Mouse (Mus musculus): ENCODE data around the gene Ccnk. TPM values are rescaled to one million over a fixed set of nuclear protein-coding genes. Genes with fewer than 3 reads are reported as not detected.

Gene Ccnk
- polyA plus RNA-seq, 1 experiment from 2014 or later, result 5.4 TPM

GRCm38 (mm10) chr12:108230077-108230476 is 50.7 kb downstream of the Ccnk start:
- no peaks in the 10 kb centered on the region for H3K27me3 ChIP-seq
- H3K36me3 ChIP-seq (replicated peaks), result no peaks in the 10 kb centered on the region
- no peak overlapping the region for H3K4me3 ChIP-seq (replicated peaks)
- no peak for ATAC-seq (ENCODE audit: low FRiP score)
- no peak overlapping the region for H3K4me2 ChIP-seq
- WGBS, result 83% methylated on average over 12 of the region's 12 CpGs
- no peak overlapping the region for H3K9ac ChIP-seq
- 0 out of 2 replicates have a peak, but pooled peaks cover 6% of the 10 kb centered on the region for H3K9me3 ChIP-seq
- H3K4me1 ChIP-seq, result peaks cover 66% of the 10 kb centered on the region
- H3K27ac ChIP-seq, result no peak overlapping the region

- H3K4me2 ChIP-seq, result no peak overlapping the region
- no peaks in the 10 kb centered on the region for H3K36me3 ChIP-seq (replicated peaks)
- peak overlapping the region; percentile 53; the same call in 1 of the 2 replicates for H3K27ac ChIP-seq
- ATAC-seq (ENCODE audit: low FRiP score), result no peak
- H3K9ac ChIP-seq, result no peak overlapping the region
- H3K9me3 ChIP-seq, result 0 out of 2 replicates have a peak, but pooled peaks cover 6% of the 10 kb centered on the region
- peaks cover 66% of the 10 kb centered on the region for H3K4me1 ChIP-seq
- no peaks in the 10 kb centered on the region for H3K27me3 ChIP-seq
- H3K4me3 ChIP-seq (replicated peaks), result no peak overlapping the region
- 63% methylated on average over 17 of the region's 18 CpGs for WGBS
These were observed 51.7 kb downstream of the Ccnk start for GRCm38 (mm10) chr12:108230821-108231794.

- WGBS, result 43% methylated on average over 9 of the region's 9 CpGs
- Histone ChIP-seq H3K4me1 (peaks cover 64% of the 10 kb centered on the region), H3K27ac (peak overlapping the region; percentile 53; the same call in 1 of the 2 replicates), H3K4me2 (no peak overlapping the region), H3K27me3 (no peaks in the 10 kb centered on the region), H3K9ac (no peak overlapping the region), H3K9me3 (0 out of 2 replicates have a peak, but pooled peaks cover 6% of the 10 kb centered on the region), H3K4me3 (replicated peaks) (no peak overlapping the region), H3K36me3 (replicated peaks) (no peaks in the 10 kb centered on the region)
- ATAC-seq (ENCODE audit: low FRiP score), result no peak
These were observed 52.5 kb downstream of the Ccnk start for GRCm38 (mm10) chr12:108231901-108232300.

GRCm38 (mm10) chr12:108233736-108234135 is 54.4 kb downstream of the Ccnk start:
- H3K27ac ChIP-seq, result no peak overlapping the region

GRCm38 (mm10) chr12:108234832-108235602 is 55.6 kb downstream of the Ccnk start:
- no peak overlapping the region for H3K4me2 ChIP-seq
- 85% methylated on average over 14 of the region's 14 CpGs for WGBS
- no peak for ATAC-seq (ENCODE audit: low FRiP score)
- 0 out of 2 replicates have a peak, but pooled peaks cover 6% of the 10 kb centered on the region for H3K9me3 ChIP-seq
- peaks cover 72% of the 10 kb centered on the region for H3K4me1 ChIP-seq
- H3K4me3 ChIP-seq (replicated peaks), result no peak overlapping the region
- no peaks in the 10 kb centered on the region for H3K27me3 ChIP-seq
- no peak overlapping the region for H3K9ac ChIP-seq
- no peak overlapping the region for H3K27ac ChIP-seq
- H3K36me3 ChIP-seq (replicated peaks), result no peaks in the 10 kb centered on the region

More at GRCm38 (mm10) chr12:108233736-108234135, 54.4 kb downstream of the Ccnk start:
- Histone ChIP-seq H3K36me3 (replicated peaks) (no peaks in the 10 kb centered on the region), H3K9ac (no peak overlapping the region), H3K9me3 (0 out of 2 replicates have a peak, but pooled peaks cover 6% of the 10 kb centered on the region), H3K4me2 (no peak overlapping the region), H3K4me1 (peaks cover 72% of the 10 kb centered on the region), H3K27me3 (no peaks in the 10 kb centered on the region), H3K4me3 (replicated peaks) (no peak overlapping the region)
- no peak for ATAC-seq (ENCODE audit: low FRiP score)
- WGBS, result 91% methylated on average over 6 of the region's 6 CpGs

- no peaks in the 10 kb centered on the region for H3K36me3 ChIP-seq (replicated peaks)
- no peak overlapping the region for H3K4me2 ChIP-seq
- no peak overlapping the region for H3K27ac ChIP-seq
- 65% methylated on average over 18 of the region's 18 CpGs for WGBS
- H3K4me3 ChIP-seq (replicated peaks), result no peak overlapping the region
- H3K9ac ChIP-seq, result no peak overlapping the region
- H3K27me3 ChIP-seq, result no peaks in the 10 kb centered on the region
- H3K9me3 ChIP-seq, result 0 out of 2 replicates have a peak, but pooled peaks cover 6% of the 10 kb centered on the region
- ATAC-seq (ENCODE audit: low FRiP score), result no peak
- H3K4me1 ChIP-seq, result peaks cover 78% of the 10 kb centered on the region
These were observed 56.7 kb downstream of the Ccnk start for GRCm38 (mm10) chr12:108235976-108236555.

GRCm38 (mm10) chr12:108237300-108238006 is 58.1 kb downstream of the Ccnk start:
- H3K9ac ChIP-seq, result 0 out of 2 replicates have a peak overlapping the region, but pooled peaks have one; percentile 5

GRCm38 (mm10) chr12:108238395-108239035 is 59.1 kb downstream of the Ccnk start:
- H3K36me3 ChIP-seq (replicated peaks), result no peaks in the 10 kb centered on the region
- no peaks in the 10 kb centered on the region for H3K9me3 ChIP-seq
- H3K4me1 ChIP-seq, result peaks cover 85% of the 10 kb centered on the region
- ATAC-seq (ENCODE audit: low FRiP score), result no peak
- H3K27me3 ChIP-seq, result no peaks in the 10 kb centered on the region
- H3K27ac ChIP-seq, result no peak overlapping the region
- WGBS, result 87% methylated on average over 17 of the region's 17 CpGs
- H3K4me2 ChIP-seq, result no peak overlapping the region
- no peak overlapping the region for H3K4me3 ChIP-seq (replicated peaks)
- no peak overlapping the region for H3K9ac ChIP-seq

More at GRCm38 (mm10) chr12:108237300-108238006, 58.1 kb downstream of the Ccnk start:
- Histone ChIP-seq H3K27me3 (no peaks in the 10 kb centered on the region), H3K4me2 (no peak overlapping the region), H3K4me3 (replicated peaks) (no peak overlapping the region), H3K27ac (no peak overlapping the region), H3K36me3 (replicated peaks) (no peaks in the 10 kb centered on the region), H3K4me1 (peaks cover 78% of the 10 kb centered on the region), H3K9me3 (0 out of 2 replicates have a peak, but pooled peaks cover 6% of the 10 kb centered on the region)
- 84% methylated on average over 6 of the region's 6 CpGs for WGBS
- ATAC-seq (ENCODE audit: low FRiP score), result no peak

- peak overlapping the region; percentile 82 for H3K27ac ChIP-seq
- H3K9me3 ChIP-seq, result no peaks in the 10 kb centered on the region
- peak overlapping the region; percentile 22; the same call in 1 of the 2 replicates for H3K9ac ChIP-seq
- no peaks in the 10 kb centered on the region for H3K27me3 ChIP-seq
- H3K4me3 ChIP-seq (replicated peaks), result no peak overlapping the region
- H3K36me3 ChIP-seq (replicated peaks), result no peaks in the 10 kb centered on the region
- H3K4me1 ChIP-seq, result peaks cover 95% of the 10 kb centered on the region
- H3K4me2 ChIP-seq, result peak overlapping the region; percentile 24
- 33% methylated on average over 5 of the region's 5 CpGs for WGBS
- peak; percentile 37; the same call in 1 of the 2 replicates for ATAC-seq (ENCODE audit: low FRiP score)
These were observed 60.1 kb downstream of the Ccnk start for GRCm38 (mm10) chr12:108239441-108239840.

GRCm38 (mm10) chr12:108240401-108240890 is 61.1 kb downstream of the Ccnk start:
- Histone ChIP-seq H3K4me1 (peaks cover 98% of the 10 kb centered on the region), H3K27me3 (no peaks in the 10 kb centered on the region), H3K9me3 (no peaks in the 10 kb centered on the region), H3K27ac (peak overlapping the region; percentile 82), H3K36me3 (replicated peaks) (no peaks in the 10 kb centered on the region), H3K4me2 (peak overlapping the region; percentile 38), H3K9ac (peak overlapping the region; percentile 43), H3K4me3 (replicated peaks) (no peak overlapping the region)
- no peak for ATAC-seq (ENCODE audit: low FRiP score)
- WGBS, result 59% methylated on average over 13 of the region's 13 CpGs
